Mouse (Mus musculus) brain, embryonic 14.5 days (tissue): Measurements from ENCODE around the gene Emc4.

Experiments used
- CTCF ChIP-seq: fragments of 200-500 bp; IDR thresholded peaks from 2 replicates; pipeline ENCODE4 v1.5.1; 2012; ENCODE audit warnings: inconsistent platforms, mild to moderate bottlenecking, moderate library complexity, borderline replicate concordance; ENCODE audit not compliant: insufficient read depth, insufficient read length; ENCODE audit errors: extremely low read depth
- POLR2A ChIP-seq: fragments of 200-500 bp; IDR thresholded peaks from 2 replicates; pipeline ENCODE4 v1.6.1; 2012; ENCODE audit warnings: mild to moderate bottlenecking, inconsistent platforms, borderline replicate concordance; ENCODE audit not compliant: poor library complexity, insufficient read depth, insufficient read length, severe bottlenecking; ENCODE audit errors: extremely low read depth

DNA sequence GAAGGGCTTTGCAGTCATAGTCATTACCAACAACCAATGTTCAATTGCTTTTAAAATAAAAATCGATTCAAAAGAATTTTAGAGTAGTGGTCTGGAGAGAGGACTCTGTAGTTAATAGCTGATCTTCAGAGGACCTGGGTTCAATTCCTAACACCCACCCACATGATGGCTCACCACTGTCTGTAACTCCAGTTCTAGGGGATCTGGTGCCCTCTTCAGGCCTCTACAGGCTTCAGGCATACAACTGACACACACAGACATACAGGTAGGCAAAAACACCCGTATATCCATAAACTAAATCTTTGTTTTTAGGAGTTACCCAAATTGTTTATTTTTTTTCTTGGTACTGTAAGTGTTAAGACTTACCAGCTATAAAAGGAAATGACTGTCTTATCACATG, 28.1 kb downstream of the Emc4 start:
- peak; percentile 12; the same call in 1 of the 2 replicates for TF ChIP-seq CTCF
- no peak for TF ChIP-seq POLR2A
